Mouse (Mus musculus) spleen, postnatal 10 days (tissue): ENCODE results near the gene Mprip.
"Not testable (repeated sequence)": the region's sequence is repeated elsewhere in the genome, so short reads cannot be mapped to it uniquely, and the experiment has no call there.

Experiments
- DNase-seq, 2 experiments: peaks; one replicate each; pipeline ENCODE4 v3.0.0; 2021 to 2022; ENCODE audit warnings: low spot score in 2 of 2

The Mprip gene

DNA sequence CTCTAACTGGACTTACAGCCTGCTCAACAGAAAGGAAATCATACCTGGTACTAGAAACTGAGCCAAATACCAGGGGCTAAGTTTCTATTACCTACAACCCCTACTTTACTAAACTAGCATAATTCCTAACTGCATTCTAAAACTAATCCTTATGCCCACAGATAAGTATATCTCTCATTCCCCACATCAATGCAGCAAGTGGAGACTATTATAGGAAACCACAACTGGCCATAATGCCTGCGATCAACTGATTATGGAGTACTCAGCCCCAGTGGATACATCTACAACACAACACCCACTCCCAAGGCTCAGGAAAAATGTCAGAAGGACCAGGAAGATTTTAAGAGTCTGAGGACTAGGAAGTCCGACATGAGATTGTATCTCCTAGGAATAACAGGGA is 7.6 kb upstream of the Mprip start:
- DNase-seq = no peak

DNA sequence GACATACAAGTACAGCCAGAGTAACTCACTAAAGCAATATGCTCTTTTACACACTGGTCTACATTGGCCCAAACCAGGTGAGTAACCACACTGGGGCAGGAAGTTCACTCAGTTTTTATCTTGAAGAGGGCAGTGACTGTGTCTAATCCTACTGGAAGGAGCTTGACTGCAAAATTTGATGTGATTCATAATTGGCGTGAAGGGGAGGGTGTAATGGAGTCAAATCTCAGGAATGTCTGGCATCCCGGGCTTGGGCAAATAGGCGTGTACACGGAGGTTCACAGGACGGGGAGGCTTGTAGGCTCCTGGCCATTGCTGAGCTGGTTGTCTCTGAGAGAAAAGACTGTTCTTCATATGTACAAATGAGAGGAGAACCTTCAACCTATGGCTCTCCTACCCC is 5.8 kb upstream of the Mprip start:
- DNase-seq = no peak

DNA sequence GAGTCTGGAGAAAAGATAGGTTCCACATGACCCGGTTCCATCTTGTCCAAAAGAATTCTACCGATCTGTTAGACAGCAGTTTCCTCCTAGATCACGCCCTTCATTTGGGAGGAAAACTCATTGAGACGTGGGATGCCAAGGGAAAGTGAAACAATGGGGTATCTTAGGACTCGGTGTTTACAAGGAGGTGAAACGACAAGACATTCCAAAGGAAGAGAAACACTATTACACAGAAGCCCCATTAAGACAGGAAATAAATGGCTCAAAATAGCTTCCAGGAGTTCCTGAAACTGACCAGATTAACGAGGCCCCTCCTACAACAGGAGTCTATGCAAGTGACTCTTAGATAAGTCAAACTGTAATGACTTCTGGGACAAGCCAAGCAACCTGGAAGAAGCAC is 5.1 kb upstream of the Mprip start:
- DNase-seq = no peak

DNA sequence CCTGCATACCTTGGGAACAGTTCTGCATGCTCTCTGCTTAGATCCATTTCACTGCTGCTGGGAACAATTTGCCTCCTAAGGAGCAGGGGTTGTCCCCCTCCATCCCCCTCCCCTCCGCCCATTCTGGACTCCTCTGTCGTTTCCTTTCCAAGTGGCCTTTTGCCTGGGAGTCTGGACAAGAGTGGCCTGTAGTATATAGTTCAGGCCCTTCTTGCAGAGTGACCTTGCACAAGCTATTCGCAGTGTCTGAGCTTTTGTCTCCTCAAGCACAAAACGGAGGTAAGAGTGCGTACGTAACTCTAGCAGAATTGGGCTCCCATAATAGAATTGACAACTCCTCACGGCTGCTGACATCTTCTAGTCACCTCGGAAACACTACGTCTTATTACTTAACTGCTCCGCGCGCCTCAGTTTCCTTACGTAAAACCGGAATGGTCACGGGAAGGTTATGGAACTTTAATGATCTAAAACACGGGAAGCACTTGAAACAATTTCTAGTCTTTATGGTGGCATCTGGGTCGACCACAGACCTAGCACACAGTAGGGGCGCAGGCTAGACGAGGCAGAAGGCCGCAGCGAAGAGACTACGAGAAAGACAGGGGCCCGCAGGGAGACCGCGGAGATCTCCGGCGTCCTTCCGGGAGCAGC is 620 bp downstream of the Mprip start:
- DNase-seq = peak in 1 of 2 experiments; percentile 25

DNA sequence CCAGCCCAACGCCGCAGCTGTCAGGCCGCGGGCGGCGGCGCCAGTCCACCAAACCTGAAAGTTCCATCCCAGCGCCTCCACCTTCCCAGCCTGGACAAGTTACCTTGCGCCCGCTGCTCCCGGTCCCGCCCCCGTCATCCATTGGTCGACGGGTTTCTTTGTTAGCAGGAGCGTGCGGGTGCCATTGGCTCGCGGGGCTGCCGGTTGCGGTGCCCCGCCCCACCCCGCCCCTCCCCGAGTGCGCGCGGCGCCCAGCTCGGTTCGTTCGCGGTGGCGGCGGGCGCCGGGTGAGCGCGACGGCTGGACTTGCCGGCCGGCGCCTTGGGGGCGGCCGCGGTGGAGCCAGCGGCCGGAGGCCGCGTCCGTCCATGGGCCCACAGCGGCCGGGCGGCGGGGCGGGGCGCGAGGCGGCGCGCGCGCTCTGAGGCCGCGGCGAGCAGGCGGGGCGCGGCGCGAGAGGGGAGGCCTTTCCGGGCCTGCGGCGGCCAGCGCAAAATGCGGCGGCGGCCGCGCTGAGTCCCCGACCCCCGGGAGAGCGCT is 1.2 kb downstream of the Mprip start:
- DNase-seq = peak; percentile 85 to 90

DNA sequence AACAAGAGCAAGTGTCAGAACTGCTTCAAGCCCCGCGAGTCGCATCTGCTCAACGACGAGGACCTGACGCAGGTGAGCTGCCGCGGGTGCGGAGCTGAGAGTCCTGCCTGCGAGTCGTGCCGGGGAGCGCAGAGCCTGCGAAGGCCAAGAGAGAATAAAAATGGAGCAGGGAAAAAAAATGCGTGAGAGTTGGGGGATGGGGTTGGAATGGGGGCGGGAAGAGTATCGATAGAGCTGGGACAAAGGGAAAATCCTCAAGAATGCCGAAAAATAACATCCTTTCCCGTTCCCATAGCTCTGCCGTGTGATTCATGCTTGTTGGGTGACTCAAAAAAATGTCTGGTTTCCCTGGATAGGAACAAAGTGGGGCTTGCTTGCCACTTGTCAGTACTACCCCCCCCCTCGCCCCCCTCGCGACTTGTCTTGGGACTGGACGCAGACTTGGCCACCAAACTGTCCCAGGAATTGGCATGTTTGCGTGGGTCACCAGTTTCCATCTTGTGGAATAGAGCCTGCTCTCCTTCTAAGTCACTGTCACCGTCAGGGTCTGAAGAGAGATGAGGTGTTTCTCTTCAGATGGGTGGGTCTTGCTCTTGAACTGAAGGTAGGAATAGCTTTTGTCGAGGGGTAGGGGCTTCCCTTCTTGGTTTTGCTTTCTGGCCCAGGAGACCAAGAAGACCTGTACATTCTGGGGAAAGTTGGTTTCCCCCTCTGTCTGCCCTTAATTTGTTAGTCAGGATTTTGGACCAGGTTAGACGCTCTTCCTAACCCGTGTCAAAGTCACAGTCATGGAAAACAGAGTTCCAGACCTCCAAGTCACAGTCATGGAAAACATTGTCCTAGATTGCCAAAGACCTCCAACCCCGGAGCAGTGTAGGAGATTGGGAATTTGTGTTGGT is 2.0 kb downstream of the Mprip start:
- peak in 1 of 2 experiments; percentile 42 for DNase-seq

DNA sequence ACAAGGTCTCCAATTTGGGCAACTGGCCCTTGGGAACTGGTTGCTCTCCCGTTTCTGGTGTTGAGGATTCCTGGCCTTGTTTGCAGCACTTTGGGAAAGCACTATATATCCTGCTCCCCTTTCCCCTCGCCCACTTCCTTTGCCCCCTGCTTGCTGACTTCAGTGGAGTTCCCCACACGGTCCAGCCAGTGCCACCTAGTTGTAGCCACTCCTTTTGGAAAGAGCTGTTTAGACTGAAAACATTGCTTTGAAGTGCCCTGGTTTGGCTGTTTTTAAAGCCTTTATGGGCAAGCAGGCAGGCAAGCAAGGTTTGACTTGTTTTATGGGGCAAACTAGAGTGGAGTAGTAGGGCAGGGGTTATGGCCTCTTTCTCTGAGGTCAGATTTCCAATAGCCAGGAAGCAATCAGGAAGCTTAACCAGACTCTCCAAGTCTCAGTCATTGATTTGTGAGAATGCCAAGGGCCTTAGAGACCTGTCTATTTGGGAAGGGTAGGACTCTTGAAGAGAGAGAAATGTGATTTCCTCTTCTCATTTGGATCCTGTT is 2.7 kb downstream of the Mprip start:
- DNase-seq = no peak

DNA sequence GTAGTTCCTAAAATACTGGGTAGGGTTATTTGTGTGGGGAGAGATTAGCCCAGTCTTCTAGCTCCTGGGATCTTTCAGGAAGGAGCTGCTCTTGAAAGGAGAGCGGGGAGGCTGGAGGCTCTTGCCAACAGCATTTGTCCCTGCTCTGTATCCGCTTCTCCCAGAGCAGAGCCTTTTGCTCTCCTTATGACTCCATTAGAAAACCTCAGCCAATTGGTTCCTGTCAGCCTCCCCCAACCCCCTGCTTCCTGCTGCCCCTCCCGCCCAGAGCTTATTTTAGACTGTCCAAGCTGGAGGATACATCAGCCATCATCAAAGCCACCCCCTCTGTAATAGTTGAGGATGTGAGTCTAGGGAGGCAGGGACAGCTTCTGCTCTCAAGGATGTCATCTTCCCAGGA is 3.7 kb downstream of the Mprip start:
- no peak for DNase-seq

DNA sequence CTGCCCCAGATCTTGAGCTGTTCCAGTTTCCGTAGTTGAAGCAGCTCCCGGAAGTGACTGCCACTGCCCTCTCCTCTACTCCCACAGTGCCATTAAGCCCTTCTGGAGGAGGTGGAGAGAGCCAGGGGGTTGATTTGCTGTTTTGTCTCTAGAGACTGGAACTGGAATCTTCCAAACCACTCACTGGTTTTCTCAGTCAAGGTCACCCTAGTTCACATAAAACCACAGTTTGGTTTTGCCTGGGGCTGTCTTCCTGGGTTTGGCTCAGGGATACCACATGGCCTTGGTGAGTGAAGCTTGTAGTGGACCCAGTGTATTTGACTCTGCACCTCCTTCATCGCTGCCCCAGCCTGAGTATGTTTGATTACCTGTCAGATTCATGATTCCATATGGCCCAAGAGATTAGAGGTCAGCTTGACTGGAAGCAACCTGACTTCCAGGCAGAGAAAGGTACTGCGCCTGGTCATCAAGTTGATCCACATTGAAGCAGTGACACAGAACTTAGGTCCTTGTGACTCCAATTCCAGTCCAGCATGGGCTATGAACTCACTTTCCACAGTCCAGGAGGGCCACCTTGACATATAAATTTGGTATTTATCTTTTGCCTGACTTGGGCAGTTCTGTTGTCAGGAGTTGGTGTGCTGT is 10.1 kb downstream of the Mprip start:
- no peak for DNase-seq

DNA sequence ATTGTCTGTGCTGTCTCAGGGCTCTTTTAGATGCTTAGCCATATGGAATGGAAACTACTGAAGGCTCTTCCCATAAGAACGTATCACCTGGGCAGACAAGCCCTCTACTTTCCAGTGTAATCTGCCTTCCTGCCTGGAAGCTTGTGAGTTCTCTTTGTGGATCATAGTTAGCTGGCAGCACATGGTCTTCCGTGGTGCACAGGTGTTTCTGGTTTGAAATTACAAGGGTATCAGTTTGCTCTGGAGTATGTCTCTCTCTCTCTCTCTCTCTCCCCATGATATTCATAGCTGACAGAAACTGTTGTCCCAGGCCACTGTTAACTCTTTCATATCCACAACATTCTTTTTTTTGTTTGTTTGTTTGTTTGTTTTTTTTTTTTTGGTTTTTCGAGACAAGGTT is 12.9 kb downstream of the Mprip start:
- no peak for DNase-seq

DNA sequence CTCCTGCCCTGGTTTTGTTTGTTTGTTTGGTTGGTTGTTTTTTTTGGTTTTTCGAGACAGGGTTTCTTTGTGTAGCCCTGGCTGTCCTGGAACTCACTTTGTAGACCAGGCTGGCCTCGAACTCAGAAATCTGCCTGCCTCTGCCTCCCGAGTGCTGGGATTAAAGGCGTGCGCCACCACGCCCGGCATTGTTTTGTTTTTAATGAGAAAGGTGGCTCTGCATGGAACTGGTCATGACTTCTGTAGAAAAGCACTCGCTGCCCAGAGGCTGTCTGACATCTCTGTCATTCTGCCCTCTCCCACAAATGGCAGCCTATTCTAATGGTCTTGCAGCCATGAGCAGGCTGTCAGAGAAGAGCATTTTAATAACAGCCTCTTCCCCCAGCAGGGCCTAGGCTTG is 13.6 kb downstream of the Mprip start:
- DNase-seq = not testable (repeated sequence)

DNA sequence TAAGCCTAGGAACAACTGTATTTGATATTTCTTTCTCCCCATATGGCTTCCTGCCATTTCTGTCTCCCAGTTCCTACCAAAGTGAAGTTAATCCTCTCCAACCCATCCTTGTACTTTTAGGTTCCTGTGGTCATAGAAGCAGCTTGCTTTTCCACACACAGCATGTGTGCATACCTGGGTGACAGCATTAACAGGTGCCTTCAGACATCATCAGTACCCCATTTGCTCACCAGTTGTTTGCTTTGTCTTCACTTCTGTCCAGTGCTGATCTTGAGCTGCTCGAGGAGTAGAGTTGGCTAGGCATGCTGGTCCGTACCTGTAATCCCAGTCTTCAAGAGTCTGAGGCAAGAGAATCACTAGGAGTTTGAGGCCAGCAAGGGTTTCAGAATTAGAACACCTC is 16.7 kb downstream of the Mprip start:
- DNase-seq = no peak

DNA sequence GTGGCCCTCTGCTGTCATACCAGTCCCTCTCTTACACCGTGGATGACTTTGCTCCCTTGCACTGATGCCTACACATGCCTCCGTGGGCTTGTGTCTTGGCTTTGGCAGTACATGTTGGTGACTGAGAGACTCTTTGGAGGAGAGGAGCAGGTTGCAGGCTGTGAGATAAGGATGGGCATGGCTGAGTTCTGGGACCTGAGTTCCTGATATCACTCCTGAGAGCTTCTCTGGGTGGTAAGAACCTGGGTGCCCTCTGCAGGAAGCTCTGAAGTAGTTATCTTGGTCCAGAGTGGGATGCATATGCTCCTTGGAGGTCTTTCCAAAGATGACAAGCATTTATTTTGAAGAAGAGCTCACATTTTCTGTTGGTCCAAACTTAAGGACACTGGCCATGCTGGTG is 17.6 kb downstream of the Mprip start:
- DNase-seq = no peak

DNA sequence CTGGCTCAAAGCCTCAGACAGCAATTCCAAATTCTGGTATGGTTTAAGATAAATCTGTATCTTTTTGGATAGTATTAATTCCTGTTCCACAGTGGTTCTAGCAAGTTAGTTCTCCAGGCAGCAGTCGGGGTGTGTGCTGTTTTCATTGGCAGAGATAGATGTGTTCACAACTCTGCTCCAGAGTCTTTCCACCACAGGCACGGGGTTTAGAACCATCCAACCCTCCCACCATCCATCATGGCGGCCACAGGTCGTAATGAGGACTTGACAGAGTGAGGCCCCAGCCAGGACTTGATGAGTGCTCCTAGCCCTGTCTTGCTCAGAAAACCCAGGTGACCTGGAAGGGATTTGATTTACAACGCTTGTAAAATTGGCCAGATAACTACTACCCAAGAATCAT is 19.0 kb downstream of the Mprip start:
- DNase-seq = no peak

DNA sequence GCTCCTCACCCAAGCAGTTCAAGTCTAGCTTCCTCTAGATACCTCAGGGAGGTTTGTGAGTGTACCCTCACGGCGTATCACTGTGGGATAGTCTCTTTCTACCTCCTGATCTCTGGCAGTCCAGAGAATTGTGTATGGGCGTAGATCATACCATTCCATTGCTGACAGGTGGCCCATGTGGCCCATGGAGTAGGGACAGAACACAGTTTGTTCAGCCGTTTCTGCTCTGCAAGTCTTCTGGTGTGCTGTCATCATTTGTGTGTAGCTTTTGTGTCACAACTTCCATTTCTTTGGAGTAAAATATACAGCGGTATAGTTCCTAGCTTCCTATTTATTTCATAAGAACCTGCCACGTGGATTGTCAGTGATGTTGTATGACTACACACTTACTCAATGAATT is 23.9 kb downstream of the Mprip start:
- DNase-seq = no peak

DNA sequence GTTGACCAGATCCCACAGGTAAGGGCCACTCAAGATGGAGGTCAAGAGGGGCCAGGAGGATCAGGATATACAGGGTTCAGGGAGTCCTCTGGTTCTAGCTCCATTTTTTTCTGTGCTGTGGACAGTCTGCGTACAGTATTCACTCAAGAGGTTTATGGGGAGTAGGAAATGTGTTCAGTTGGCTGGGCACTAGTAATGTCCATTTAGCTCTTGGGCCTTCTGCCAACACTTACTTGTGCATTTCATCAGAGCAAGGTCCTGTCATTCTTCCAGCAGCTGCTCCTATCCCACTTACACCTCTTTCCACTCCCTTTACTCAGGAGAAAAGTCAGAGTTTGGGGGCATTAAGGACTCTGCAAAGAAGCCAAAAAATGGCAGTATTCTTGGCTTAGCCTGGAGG is 33.4 kb downstream of the Mprip start:
- no peak for DNase-seq

DNA sequence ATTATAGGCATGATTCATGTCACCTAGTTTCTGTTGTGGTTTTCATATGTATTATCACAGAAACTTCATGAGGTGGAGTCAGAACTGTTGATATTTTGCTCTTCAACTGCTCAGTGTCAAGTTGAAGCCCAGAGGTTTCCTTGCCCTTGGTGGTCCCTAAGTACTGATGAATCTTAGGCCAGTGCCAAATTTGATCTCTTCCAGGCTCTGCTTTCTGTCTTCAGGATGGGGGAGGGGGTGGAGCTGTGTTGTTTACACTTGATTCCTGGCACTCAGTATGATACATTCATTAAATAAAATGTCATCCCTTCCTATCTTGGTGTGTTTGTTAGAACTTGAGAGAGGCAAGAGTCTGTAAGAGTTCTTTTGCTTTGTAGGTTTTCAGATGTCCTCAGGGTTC is 34.4 kb downstream of the Mprip start:
- DNase-seq = no peak

DNA sequence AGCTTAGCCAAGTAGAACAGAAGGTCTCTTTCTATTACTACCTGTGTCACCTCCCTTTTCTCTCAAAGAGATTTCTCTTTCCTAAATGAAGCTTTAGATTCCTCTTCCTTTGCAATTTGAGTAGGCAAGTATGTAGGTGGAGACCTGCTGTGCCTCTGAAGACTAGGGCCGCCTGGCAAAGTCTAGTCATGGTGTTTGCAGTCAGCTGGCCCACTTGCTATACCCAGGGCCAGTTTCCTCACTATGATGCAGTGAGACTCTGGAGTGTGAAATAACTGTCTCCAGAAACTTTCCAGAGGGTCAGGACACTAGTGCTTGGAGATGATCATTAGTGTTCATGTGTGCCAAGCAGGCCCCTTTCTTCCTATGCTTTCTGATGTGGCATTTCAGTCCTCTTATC is 36.5 kb downstream of the Mprip start:
- DNase-seq = no peak

DNA sequence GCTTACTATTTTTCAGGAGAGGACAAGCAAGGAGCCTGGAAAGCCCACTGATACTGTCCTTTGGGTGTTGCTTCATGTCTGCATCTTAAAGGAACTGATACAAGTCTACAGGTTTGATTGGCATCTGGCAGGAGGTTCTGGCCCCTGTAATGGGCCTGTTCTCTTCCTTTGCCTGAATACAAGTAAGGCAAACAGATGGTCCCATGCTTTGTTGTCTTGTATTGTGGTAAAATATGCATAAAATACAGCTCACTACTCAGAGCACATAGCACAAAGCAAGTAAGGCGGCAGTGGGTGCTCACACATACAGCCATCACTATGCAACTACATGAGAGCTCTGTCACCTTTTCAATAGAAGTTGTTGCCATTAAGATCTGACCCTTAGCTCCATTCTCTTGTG is 39.7 kb downstream of the Mprip start:
- DNase-seq = no peak

DNA sequence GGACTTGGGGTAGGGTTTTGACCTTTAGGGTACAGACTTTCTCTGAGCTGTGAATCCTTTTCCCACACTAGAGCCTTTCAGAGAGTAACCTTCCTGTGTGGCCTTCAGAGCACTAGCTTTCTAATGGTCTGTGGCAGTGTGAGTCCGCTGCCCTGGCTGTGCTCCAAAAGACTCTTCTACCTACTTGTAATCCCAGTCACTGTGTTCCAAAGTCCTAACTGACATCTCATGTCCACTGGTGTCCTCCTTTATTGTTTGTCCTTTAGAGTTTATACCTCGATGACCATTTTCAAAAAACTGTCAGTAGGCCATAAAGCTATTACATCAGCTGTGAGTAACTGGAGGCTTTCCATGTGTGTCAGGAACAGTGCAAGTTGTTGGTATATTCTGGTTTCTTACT is 44.0 kb downstream of the Mprip start:
- no peak for DNase-seq

DNA sequence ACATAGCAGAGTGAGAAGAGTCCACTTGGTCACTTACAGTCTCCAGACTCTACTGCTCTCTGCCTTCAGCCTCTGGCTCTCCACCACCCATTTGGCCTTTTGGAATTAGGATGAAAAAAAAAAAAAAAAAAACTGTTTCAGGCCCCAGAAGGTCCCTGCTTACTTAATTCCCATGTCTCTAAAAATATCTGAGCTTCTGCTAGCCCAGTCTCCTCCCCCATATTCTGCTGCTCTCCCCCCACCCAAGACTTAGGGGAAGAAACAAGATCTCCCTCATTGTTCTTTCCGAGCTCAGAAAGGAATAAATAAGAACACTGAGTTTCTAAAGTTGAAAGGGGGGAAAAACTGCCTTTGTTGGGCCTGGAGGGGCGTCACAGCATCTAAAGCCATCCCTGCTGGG is 46.4 kb downstream of the Mprip start:
- no peak for DNase-seq

DNA sequence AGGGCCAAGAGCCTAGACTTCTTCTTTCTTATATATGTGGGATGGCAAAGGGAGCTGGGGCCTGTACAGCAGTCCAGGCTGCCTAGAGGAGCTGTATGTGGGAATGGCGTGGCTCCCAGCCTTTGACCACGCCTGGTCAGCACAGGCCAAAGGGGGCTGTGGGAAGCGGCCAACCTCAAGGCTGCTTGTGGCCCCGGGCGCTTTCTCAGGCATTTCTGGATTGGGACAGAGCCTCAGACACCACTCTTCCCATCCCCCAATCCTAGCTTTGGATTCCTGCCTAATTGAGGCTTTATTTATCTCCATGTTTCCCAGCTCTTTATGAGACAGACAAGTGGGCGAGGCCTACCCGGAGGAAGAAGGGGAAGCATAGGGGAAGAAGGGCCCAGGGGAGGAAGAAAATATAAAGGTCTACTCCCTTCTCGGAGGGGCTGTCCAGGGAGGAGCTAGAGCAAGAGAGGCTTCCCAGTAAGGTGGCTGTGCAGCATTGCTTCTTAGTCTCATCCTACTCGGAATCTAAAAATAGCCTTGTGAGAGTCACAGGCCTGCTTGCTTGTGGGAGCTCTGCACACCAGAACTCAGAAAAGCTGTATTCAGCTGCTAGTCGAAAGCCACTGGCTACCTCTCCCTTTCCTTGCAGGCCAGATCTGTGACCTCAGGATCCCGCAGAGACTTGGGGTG is 47.0 kb downstream of the Mprip start:
- DNase-seq = peak in 1 of 2 experiments; percentile 17
